Mouse (Mus musculus) thymus, postnatal 10 days (tissue): ENCODE measurements at regions not wholly inside any gene's neighbourhood (a gene's known extent, or its start where the extent isn't known, plus 50 kb on each side); places are given as distances from the start of the nearest gene placed in this dataset.

Experiments used
- DNase-seq, 2 experiments: peaks; one replicate each; pipeline ENCODE4 v3.0.0; 2021; ENCODE audit warnings: low spot score in 2 of 2

- no peak for DNase-seq
Observed at GRCm38 (mm10) chr5:77610496-77610895, 202.7 kb upstream of the Igfbp7 start.

- DNase-seq, result no peak
Observed at GRCm38 (mm10) chr5:77594719-77595118, 186.9 kb upstream of the Igfbp7 start.

GRCm38 (mm10) chr5:77589252-77589651, 181.4 kb upstream of the Igfbp7 start:
- DNase-seq, result no peak

DNA sequence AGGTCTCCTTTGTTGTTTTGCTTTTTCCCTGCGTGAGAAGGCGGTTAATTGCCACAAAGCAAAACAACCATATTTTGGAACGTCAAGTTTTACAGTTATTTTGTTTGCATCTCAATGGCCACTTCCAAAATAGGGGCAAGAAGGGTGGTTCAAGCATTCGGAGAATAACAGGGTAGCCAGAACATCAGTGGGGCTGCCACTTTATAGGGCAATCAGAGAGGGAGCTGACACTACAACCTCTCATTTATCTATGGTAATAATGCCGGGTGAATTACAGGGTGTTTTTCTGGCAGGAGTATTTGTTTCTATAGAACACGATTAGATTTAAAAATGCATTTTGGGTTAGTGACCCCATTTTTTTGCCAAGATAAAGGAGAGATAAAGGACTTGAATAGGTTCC, 173.9 kb upstream of the Igfbp7 start:
- no peak for DNase-seq

GRCm38 (mm10) chr5:77581106-77581638, 173.3 kb upstream of the Igfbp7 start:
- DNase-seq, result no peak

GRCm38 (mm10) chr5:77579826-77580745, 172.2 kb upstream of the Igfbp7 start:
- DNase-seq, result no peak

DNA sequence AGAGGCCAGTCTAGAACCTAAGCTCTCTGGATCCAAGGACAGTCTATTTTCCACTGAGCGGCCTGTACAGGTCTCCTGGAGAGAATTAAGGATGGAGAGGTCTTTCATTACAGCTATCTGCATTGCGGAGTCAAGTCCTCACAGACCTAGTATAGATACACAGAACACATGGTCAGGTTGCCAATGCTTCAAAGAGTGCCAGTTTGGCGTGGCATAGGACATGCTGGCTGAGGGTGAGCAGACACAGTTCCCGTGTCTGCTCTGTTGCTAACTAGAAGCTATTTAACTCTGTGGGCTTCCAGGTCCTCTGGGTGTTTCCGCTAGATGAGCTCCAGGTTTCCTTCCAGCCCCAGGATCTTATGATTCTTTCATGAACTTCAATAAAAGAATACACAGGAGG, 169.0 kb upstream of the Igfbp7 start:
- DNase-seq, result no peak

- DNase-seq, result no peak
Observed at GRCm38 (mm10) chr5:77575780-77576179, 167.9 kb upstream of the Igfbp7 start.

- DNase-seq, result no peak
Observed at GRCm38 (mm10) chr5:77570364-77570763, 162.5 kb upstream of the Igfbp7 start.

DNA sequence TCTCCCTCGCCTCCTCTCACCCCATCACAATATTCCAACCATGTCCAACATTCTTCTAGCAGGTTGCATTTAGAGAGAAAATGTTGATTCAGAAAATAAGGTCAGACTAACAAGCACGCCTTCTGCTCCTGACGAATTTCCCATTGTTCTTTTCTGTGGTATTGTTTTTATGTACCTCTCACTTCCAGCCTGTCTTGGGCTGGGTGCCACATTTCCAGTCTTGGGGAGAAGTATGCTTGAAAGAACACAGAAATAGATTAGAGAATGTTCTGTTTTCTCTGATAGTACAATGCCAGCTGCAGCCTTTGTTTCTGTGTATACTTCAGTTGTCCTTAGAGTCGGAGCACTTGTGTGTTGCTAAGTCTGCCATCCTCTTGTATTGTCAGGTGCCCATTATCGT, 160.3 kb upstream of the Igfbp7 start:
- no peak for DNase-seq

DNA sequence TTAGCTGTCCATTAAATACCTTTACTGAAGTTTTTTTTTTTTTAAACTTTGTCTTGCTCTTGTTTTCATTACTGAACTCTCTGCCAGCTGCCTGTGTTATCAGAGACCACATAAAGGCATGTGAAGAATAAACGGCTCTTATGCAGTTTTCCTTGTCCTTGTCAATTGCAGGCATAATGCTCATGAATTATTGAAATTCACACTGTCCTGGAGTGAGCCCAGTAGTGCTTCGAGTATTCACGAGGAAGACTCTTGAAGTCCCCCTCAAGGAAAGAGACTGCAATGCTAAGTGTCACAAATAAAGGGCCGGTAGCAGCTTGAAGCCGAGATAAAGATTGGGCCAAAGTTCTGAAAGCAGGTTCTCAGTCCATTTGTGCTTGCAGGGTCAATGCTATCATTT, 144.7 kb upstream of the Igfbp7 start:
- DNase-seq, result no peak

- no peak for DNase-seq
Observed at GRCm38 (mm10) chr5:77552081-77552480, 144.2 kb upstream of the Igfbp7 start.

DNA sequence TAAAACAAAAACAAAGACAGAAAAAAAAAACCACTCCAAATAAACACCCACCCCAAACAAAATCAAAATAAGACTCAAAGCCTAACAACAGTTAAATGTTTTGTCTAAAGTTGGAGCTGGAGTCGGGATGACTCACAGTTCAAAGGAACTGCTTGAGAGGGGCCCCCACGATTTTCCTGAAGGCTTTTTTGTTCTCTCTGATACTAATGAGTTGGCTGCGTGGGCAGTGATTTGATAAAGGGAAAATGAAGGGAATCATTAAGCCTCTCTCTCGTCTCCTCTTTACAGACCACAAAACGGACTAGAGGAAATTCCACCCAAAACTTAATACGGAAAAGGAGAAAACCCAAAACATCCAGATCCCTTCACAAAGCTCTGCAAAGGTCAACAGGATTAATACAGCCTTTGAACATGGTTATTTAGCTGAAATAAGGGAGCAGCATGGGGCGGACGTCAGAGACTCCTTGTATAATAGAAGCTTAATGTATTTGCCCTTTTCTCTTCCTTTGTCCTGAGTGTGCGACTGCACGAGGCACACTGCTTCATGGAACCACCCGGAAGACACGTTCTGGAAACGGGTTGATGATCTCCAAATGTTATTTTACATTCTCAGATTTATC, 138.3 kb upstream of the Igfbp7 start:
- no peak for DNase-seq

- DNase-seq, result no peak
Observed at GRCm38 (mm10) chr5:77532261-77533015, 124.6 kb upstream of the Igfbp7 start.

DNA sequence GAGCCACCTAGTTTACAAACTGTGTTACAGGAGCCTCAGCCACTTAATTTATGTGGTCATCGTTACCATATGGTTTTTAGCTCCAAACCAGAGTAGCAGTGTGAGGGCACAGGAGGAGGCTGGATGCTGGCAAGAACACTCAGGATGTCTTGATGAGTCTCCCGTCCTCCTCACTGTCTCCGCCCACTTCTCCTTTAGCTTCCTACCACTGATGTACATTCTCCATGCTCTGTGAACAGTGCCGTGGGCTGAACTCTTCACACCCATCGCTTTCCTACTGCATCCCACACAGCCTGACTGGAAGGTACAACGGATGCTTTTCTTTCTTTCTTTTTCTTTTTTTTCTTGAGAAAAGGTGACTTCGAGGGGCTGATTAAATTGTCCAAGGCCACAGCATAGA, 122.5 kb upstream of the Igfbp7 start:
- DNase-seq, result no peak

GRCm38 (mm10) chr5:77517252-77517651, 109.4 kb upstream of the Igfbp7 start:
- no peak for DNase-seq

GRCm38 (mm10) chr5:77515448-77515847, 107.6 kb upstream of the Igfbp7 start:
- DNase-seq, result no peak

- DNase-seq, result no peak
Observed at GRCm38 (mm10) chr5:77502684-77503083, 94.8 kb upstream of the Igfbp7 start.

GRCm38 (mm10) chr5:77499949-77500460, 92.2 kb upstream of the Igfbp7 start:
- DNase-seq, result no peak

- no peak for DNase-seq
Observed at GRCm38 (mm10) chr5:77494601-77495000, 86.8 kb upstream of the Igfbp7 start.

DNA sequence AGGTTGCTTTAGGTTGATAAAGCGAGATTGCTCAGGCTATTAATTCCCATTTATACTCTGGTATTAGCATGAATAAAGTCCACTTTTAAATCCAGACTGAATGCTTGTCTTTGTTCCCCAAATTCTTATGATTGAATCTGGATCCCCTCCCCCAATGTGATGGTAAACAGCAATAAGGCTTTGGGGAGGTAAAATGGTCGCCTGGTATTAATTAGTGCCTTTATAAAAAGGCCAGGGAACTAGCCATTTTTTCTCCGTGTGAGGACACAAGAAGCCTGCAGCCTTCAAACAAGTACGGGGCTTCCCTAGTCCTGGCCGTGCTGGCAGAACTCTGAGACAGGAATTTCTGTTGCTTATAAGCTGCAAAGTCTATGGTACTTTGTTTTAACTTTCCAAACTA, 81.1 kb upstream of the Igfbp7 start:
- no peak for DNase-seq
